Comparison of ENCODE assay signal across 26 mouse cellular contexts in genomic region chr8:12842342-12842995, GRCm38 (mm10). TPM values are rescaled to one million over a fixed set of nuclear protein-coding genes. Genes with fewer than 3 reads are reported as not detected.
DNase-seq lines count a peak whose midpoint lies in the region; ATAC-seq and TF ChIP-seq lines count a peak whose summit lies in the region.
"Had no signal": no experiment of that assay in that cellular context is flagged by ENCODE, and none has a peak within 500 bp of the region (broad histone marks: within the 10 kb centered on the region; RNA-seq: fewer than 3 reads in every experiment).

No protein-coding gene starts in this region.

- H3K4me2 ChIP-seq in liver, embryonic 14.5 days (ENCODE audit: low read depth): no peak overlapping the region
- H3K4me2 ChIP-seq: heart, embryonic 15.5 days; midbrain, embryonic 15.5 days; stomach, embryonic 15.5 days had no signal

- TF ChIP-seq CTCF in liver, adult 2 months (IDR thresholded peaks at IDR 0.05; ENCODE audit: low read depth, low read length): no peak
- no peak for TF ChIP-seq CTCF in liver, embryonic 14.5 days (IDR thresholded peaks at IDR 0.05; ENCODE audit: low read depth)

- TF ChIP-seq POLR2A in liver, adult 2 months (IDR thresholded peaks at IDR 0.05; ENCODE audit: extremely low read depth, insufficient read depth, low read length): no peak

- ATAC-seq in granulocyte monocyte progenitor cell, adult 5-6 weeks (replicated peaks; ENCODE audit: poor library complexity, severe bottlenecking): peak; percentile 12; the same call in 1 of the 2 replicates
- 0 out of 2 replicates have a peak, but pooled peaks have one; percentile 37 for ATAC-seq in liver, embryonic 14.5 days (ENCODE audit: insufficient read depth)
- ATAC-seq: forebrain, embryonic 14.5 days; hindbrain, embryonic 16.5 days; midbrain, embryonic 15.5 days had no signal

- H3K36me3 ChIP-seq in liver, adult 2 months (ENCODE audit: control insufficient read depth, insufficient read depth, low read length): no peaks in the 10 kb centered on the region
- H3K36me3 ChIP-seq in liver, embryonic 14.5 days (replicated peaks; ENCODE audit: control insufficient read depth, insufficient read depth, low read depth): no peaks in the 10 kb centered on the region

- WGBS in liver, adult 2 months: 64% methylated on average over 11 of the region's 11 CpGs
- 74% methylated on average over 11 of the region's 11 CpGs for WGBS in liver, embryonic 14.5 days (ENCODE audit: insufficient replicate concordance)

- peak; percentile 99 for DNase-seq in liver, adult 2 months (ENCODE audit: extremely low read depth, low read depth, low spot score)
- DNase-seq in liver (no peak), MN1 (ENCODE audit: low spot score) (no peak)
- DNase-seq in liver, embryonic 14.5 days (ENCODE audit: low read depth in 3 of 3, low spot score in 3 of 3): peak in 2 of 3 experiments; percentile 13 to 14
- no peak for DNase-seq in lung, postnatal 25 days (ENCODE audit: low spot score)
- no peak for DNase-seq in ovary, postnatal 36 days (ENCODE audit: low spot score)
- DNase-seq: adrenal gland, postnatal 14 days; cerebellum, adult 11 months; cerebellum, adult 9-10 months; cerebellum, postnatal 36 days; gastrocnemius, postnatal 14 days; heart, adult 11 months; kidney, adult 9 months; kidney, postnatal 14 days; layer of hippocampus, adult 9-11 months; lung, adult 18-20 months; right cerebral cortex, postnatal 4 days; thymus, postnatal 14 days had no signal

- peaks cover 22% of the 10 kb centered on the region for H3K27me3 ChIP-seq in liver, adult 2 months (ENCODE audit: control insufficient read depth, insufficient read depth, low read length)
- peaks cover 9% of the 10 kb centered on the region for H3K27me3 ChIP-seq in liver, embryonic 14.5 days (ENCODE audit: control insufficient read depth, insufficient read depth, low read length)
- H3K27me3 ChIP-seq: heart, embryonic 15.5 days; midbrain, embryonic 15.5 days; stomach, embryonic 15.5 days had no signal

- H3K9me3 ChIP-seq in liver, embryonic 14.5 days (ENCODE audit: control insufficient read depth, low read length): no peaks in the 10 kb centered on the region
- H3K9me3 ChIP-seq: heart, embryonic 10.5 days; heart, embryonic 15.5 days; midbrain, embryonic 15.5 days; stomach, embryonic 15.5 days had no signal

- peaks cover 6% of the 10 kb centered on the region; the same call in 1 of the 2 replicates for H3K4me1 ChIP-seq in liver, adult 2 months (ENCODE audit: control insufficient read depth, insufficient read depth, low read length)
- no peaks in the 10 kb centered on the region for H3K4me1 ChIP-seq in liver, embryonic 14.5 days (replicated peaks; ENCODE audit: control insufficient read depth in 2 of 2, insufficient read depth in 2 of 2, low read length in 1 of 2)
- H3K4me1 ChIP-seq: heart, embryonic 15.5 days; midbrain, embryonic 15.5 days; stomach, embryonic 15.5 days had no signal

- no peak overlapping the region for H3K27ac ChIP-seq in liver, adult 2 months (replicated peaks; ENCODE audit: insufficient read depth, low read depth, low read length)
- no peak overlapping the region for H3K27ac ChIP-seq in liver, embryonic 14.5 days
- H3K27ac ChIP-seq: heart, embryonic 10.5 days; heart, embryonic 15.5 days; macrophage; midbrain, embryonic 15.5 days; stomach, embryonic 15.5 days had no signal

- H3K79me2 ChIP-seq in liver, adult 2 months (ENCODE audit: control insufficient read depth, insufficient read depth, low read length): no peaks in the 10 kb centered on the region

- no peak for TF ChIP-seq EP300 in liver, embryonic 14.5 days (IDR thresholded peaks at IDR 0.05; ENCODE audit: low read depth)

- no peak overlapping the region for H3K4me3 ChIP-seq in liver, adult 2 months (ENCODE audit: insufficient read depth, low read depth, low read length)
- H3K4me3 ChIP-seq in liver, embryonic 14.5 days (ENCODE audit: insufficient read depth in 1 of 2, low read depth in 2 of 2, low read length in 2 of 2): no peak overlapping the region
- H3K4me3 ChIP-seq: heart, embryonic 10.5 days; heart, embryonic 15.5 days; midbrain, embryonic 15.5 days; stomach, embryonic 15.5 days had no signal

- H3K9ac ChIP-seq in liver, adult 2 months (ENCODE audit: low read depth, low read length): no peak overlapping the region
- H3K9ac ChIP-seq in liver, embryonic 14.5 days (replicated peaks): no peak overlapping the region
- H3K9ac ChIP-seq: heart, embryonic 15.5 days; midbrain, embryonic 15.5 days; stomach, embryonic 15.5 days had no signal

RNA-seq across cellular contexts. Expression of gene Mcf2l, which starts 31.1 kb away (rescaled TPM):
- 0.40 and 1.1 TPM in 2 replicates for total RNA-seq in liver, adult 2 months (2014; rRNA removed)
- 0.11 and 0.32 TPM in 2 replicates for polyA plus RNA-seq in liver, adult 2 months (2012; rRNA removed)
- total RNA-seq in granulocyte monocyte progenitor cell, adult 5-6 weeks (2014; fragmentation: Nextera tagmentation): 19.5 and 19.8 TPM in 2 replicates
- 16.2 and 16.4 TPM in 2 replicates for total RNA-seq in granulocyte monocyte progenitor cell, adult 5-6 weeks (2017)
- 0.44 and 0.53 TPM in 2 replicates for polyA plus RNA-seq in liver, embryonic 14.5 days (2012; rRNA removed)
- polyA plus RNA-seq in liver, embryonic 14.5 days (2014; fragmentation: Nextera tagmentation; extraction: Ambion mirVana): 0.72 and 1.1 TPM in 2 replicates

Comparison
In these comparisons a context has a peak if more than half of its experiments do, and no peak if none do; other contexts are left out.
1. DNase-seq: peak in liver, adult 2 months (single experiment) and liver, embryonic 14.5 days (2 of 3); none in liver (single experiment), lung, postnatal 25 days (single experiment), ovary, postnatal 36 days (single experiment) and MN1 (single experiment).